11 mouse cellular contexts compared by ENCODE assay signal in the genomic region with DNA sequence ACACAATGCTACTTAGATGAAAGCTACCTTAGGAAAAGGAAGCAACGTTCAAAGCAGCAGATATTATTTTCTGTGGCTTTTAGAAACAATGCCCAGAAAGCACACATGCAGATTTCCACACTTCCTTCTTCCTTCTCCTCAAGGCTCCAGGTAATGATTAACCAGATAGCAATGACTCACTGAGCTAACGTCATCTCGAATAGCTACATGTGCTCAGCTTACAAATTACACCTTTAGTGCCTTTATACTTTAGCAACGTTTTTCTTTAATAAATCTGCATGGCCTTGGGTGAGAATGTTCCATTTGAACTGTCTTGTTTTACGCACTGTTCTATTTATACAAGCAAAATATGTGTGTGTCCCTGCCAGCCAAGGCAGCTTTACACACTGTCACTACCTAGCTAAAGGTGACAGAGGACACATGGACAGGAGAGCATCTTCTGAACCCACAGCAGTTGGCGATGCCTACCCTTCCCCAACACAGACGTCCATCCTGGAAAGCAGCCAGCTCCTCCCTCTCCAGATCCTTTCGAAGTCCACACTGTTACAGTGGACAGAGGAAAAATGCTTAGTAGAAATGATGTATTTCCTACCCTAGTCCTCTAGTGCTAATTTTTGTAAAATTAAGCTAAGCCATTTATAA.
A peak's percentile ranks its signal among the peaks of the same experiment; 100 is the strongest.
DNase-seq lines count a peak whose midpoint lies in the region; ATAC-seq lines count a peak whose summit lies in the region.
"Had no signal": no experiment of that assay in that cellular context is flagged by ENCODE, and none has a peak within 500 bp of the region (broad histone marks: within the 10 kb centered on the region; RNA-seq: fewer than 3 reads in every experiment).

No protein-coding gene starts in this region.

- no peaks in the 10 kb centered on the region for H3K27me3 ChIP-seq in heart, embryonic 16.5 days (ENCODE audit: control insufficient read depth, insufficient read depth, low read length)
- H3K27me3 ChIP-seq in neural tube, embryonic 13.5 days, result no peaks in the 10 kb centered on the region
- H3K27me3 ChIP-seq in forebrain, embryonic 14.5 days (replicated peaks; ENCODE audit: control insufficient read depth, insufficient read depth, low read length), result no peaks in the 10 kb centered on the region
- H3K27me3 ChIP-seq: hindbrain, embryonic 12.5 days had no signal

- peak overlapping the region; percentile 3; the same call in 1 of the 2 replicates for H3K27ac ChIP-seq in heart, embryonic 16.5 days (ENCODE audit: low read length)
- peak overlapping the region; percentile 61 for H3K27ac ChIP-seq in neural tube, embryonic 13.5 days (replicated peaks)
- H3K27ac ChIP-seq in forebrain, embryonic 14.5 days (ENCODE audit: low read depth, low read length), result no peak overlapping the region
- H3K27ac ChIP-seq: forebrain, embryonic 10.5 days; hindbrain, embryonic 12.5 days had no signal

- intact Hi-C loops in heart, postnatal 36 days (cut with DNase I), result no loop called here

- no peak overlapping the region for H3K4me2 ChIP-seq in heart, embryonic 16.5 days (ENCODE audit: low read depth, low read length)
- H3K4me2 ChIP-seq in neural tube, embryonic 13.5 days, result no peak overlapping the region
- H3K4me2 ChIP-seq in forebrain, embryonic 14.5 days (ENCODE audit: low read length), result no peak overlapping the region
- H3K4me2 ChIP-seq: hindbrain, embryonic 12.5 days had no signal

- H3K9me3 ChIP-seq in heart, embryonic 16.5 days (replicated peaks; ENCODE audit: control insufficient read depth, low read length), result no peaks in the 10 kb centered on the region
- H3K9me3 ChIP-seq in neural tube, embryonic 13.5 days, result no peaks in the 10 kb centered on the region
- no peaks in the 10 kb centered on the region for H3K9me3 ChIP-seq in forebrain, embryonic 14.5 days (replicated peaks; ENCODE audit: control insufficient read depth, low read length)
- H3K9me3 ChIP-seq: forebrain, embryonic 10.5 days; hindbrain, embryonic 12.5 days had no signal

- no peak for DNase-seq in heart, postnatal 36 days
- no peak for DNase-seq in neural tube, embryonic 10.5 days (ENCODE audit: extremely low spot score, low spot score)
- DNase-seq in kidney, postnatal 14 days, result peak; percentile 44
- DNase-seq in forebrain, embryonic 14.5 days (ENCODE audit: low spot score), result no peak
- no peak for DNase-seq in left cerebral cortex, adult 18-20 months (ENCODE audit: low spot score in 2 of 2)
- DNase-seq in Muller cell, postnatal 12 days (ENCODE audit: inconsistent ontology term), result no peak
- DNase-seq: heart, adult 18-20 months had no signal

- no peak overlapping the region for H3K9ac ChIP-seq in heart, embryonic 16.5 days (ENCODE audit: low read length)
- H3K9ac ChIP-seq in neural tube, embryonic 13.5 days, result no peak overlapping the region
- H3K9ac ChIP-seq in forebrain, embryonic 14.5 days (ENCODE audit: low read length), result no peak overlapping the region
- H3K9ac ChIP-seq: hindbrain, embryonic 12.5 days had no signal

- H3K4me1 ChIP-seq in heart, embryonic 16.5 days (ENCODE audit: control insufficient read depth, insufficient read depth, low read length), result peaks cover 2% of the 10 kb centered on the region; the same call in 1 of the 2 replicates
- H3K4me1 ChIP-seq in neural tube, embryonic 13.5 days (replicated peaks), result peaks cover 29% of the 10 kb centered on the region
- H3K4me1 ChIP-seq in forebrain, embryonic 14.5 days (ENCODE audit: control insufficient read depth, insufficient read depth, low read length), result no peaks in the 10 kb centered on the region
- H3K4me1 ChIP-seq: hindbrain, embryonic 12.5 days had no signal

- 44% methylated on average over 8 of the region's 8 CpGs for WGBS in heart, embryonic 16.5 days
- 48% methylated on average over 8 of the region's 8 CpGs for WGBS in neural tube, embryonic 13.5 days
- WGBS in forebrain, embryonic 14.5 days, result 78% methylated on average over 8 of the region's 8 CpGs

- no peak for ATAC-seq in heart, embryonic 16.5 days (replicated peaks; ENCODE audit: extremely low read depth, insufficient read depth, low FRiP score)
- no peak for ATAC-seq in neural tube, embryonic 13.5 days (ENCODE audit: low read depth)
- no peak for ATAC-seq in forebrain, embryonic 14.5 days

- H3K36me3 ChIP-seq in heart, embryonic 16.5 days (ENCODE audit: control insufficient read depth, insufficient read depth), result no peaks in the 10 kb centered on the region
- H3K36me3 ChIP-seq in neural tube, embryonic 13.5 days, result no peaks in the 10 kb centered on the region
- no peaks in the 10 kb centered on the region for H3K36me3 ChIP-seq in forebrain, embryonic 14.5 days (ENCODE audit: control insufficient read depth, insufficient read depth, low read length)

- H3K4me3 ChIP-seq in heart, embryonic 16.5 days (ENCODE audit: low read length), result no peak overlapping the region
- H3K4me3 ChIP-seq in neural tube, embryonic 13.5 days, result no peak overlapping the region
- H3K4me3 ChIP-seq in forebrain, embryonic 14.5 days (ENCODE audit: low read depth, low read length), result no peak overlapping the region
- H3K4me3 ChIP-seq: forebrain, embryonic 10.5 days; hindbrain, embryonic 12.5 days had no signal
